Mouse (Mus musculus) lung, embryonic 14.5 days (tissue): Measurements from ENCODE around the gene Prkaca. TPM values are rescaled to one million over a fixed set of nuclear protein-coding genes. Genes with fewer than 3 reads are reported as not detected.

Source experiments
- ATAC-seq: fragments of 200-750 bp; cut with Nextera tagmentation; 2 replicates; pipeline ENCODE4 v1.8.0; 2017; ENCODE audit warnings: mild to moderate bottlenecking, moderate TSS enrichment, moderate library complexity; ENCODE audit not compliant: insufficient read depth
- DNase-seq: peaks from one replicate; pipeline ENCODE4 v3.0.0-alpha.2; 2015
- H3K27ac ChIP-seq: fragments of 300-500 bp; sonication (generic); 2 replicates; pipeline ENCODE4 v1.5.1; 2014; ENCODE audit warnings: low read depth, mild to moderate bottlenecking, moderate library complexity
- H3K27me3 ChIP-seq: fragments of 300-500 bp; sonication (generic); 2 replicates; pipeline ENCODE4 v1.6.1; 2014; ENCODE audit warnings: low read length, control low read depth; ENCODE audit not compliant: insufficient read depth
- H3K36me3 ChIP-seq: fragments of 300-500 bp; sonication (generic); 2 replicates; pipeline ENCODE4 v1.6.1; 2014; ENCODE audit warnings: control low read depth; ENCODE audit not compliant: insufficient read depth
- H3K4me1 ChIP-seq: fragments of 300-500 bp; sonication (generic); 2 replicates; pipeline ENCODE4 v1.6.1; 2014; ENCODE audit warnings: antibody characterized with exemption, control low read depth; ENCODE audit not compliant: insufficient read depth
- H3K4me2 ChIP-seq: fragments of 300-500 bp; sonication (generic); 2 replicates; pipeline ENCODE4 v1.6.1; 2014; ENCODE audit warnings: mild to moderate bottlenecking
- H3K4me3 ChIP-seq: fragments of 300-500 bp; sonication (generic); 2 replicates; pipeline ENCODE4 v1.5.1; 2014; ENCODE audit warnings: low read depth, low read length
- H3K9ac ChIP-seq: fragments of 300-500 bp; sonication (generic); 2 replicates; pipeline ENCODE4 v1.6.1; 2014
- H3K9me3 ChIP-seq: fragments of 300-500 bp; sonication (generic); 2 replicates; pipeline ENCODE4 v1.6.1; 2016; ENCODE audit warnings: low read depth, low read length, control low read depth
- CTCF ChIP-seq: IDR thresholded peaks from 2 replicates; pipeline ENCODE4 v1.5.1; 2016; ENCODE audit warnings: antibody characterized with exemption, low read depth
- WGBS: fragments of 180-500 bp; shearing (Covaris S2); extraction: QIAGEN DNeasy Blood & Tissue Kit; methylation state at CpG from one replicate; pipeline ENCODE4 v1.1.7; 2014; 5-methylcytosine and 5-hydroxymethylcytosine counted together
- polyA plus RNA-seq: library from polyadenylated mRNA; unstranded; fragments of >200 nt; fragmentation: Nextera tagmentation; extraction: Ambion mirVana; gene quantifications from 2 replicates; pipeline ENCODE4 v1.2.1, GENCODE M21; 2014

The Prkaca gene
- polyA plus RNA-seq, 1 experiment from 2014 or later = 136 TPM

DNA sequence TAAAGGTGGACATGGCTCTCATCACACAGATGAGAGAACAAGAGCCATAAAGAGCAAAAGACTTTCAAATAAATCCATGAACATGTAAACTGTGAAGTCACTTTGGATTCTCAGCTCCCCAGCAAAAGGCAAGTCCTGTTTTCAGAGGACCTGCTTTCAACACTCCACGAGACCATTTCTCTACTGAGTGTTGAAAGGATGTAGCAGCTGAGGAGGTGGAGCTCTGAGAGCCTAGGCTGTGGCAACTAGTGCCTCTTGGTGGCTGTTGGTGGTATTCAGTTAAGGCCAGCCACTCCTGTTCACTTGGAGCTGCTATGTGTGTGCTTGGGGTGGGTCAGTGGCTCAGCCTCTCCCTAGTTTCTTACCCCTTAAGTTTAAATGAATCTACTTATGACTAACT lies 16.0 kb upstream of the Prkaca start:
- H3K9me3 ChIP-seq = no peaks in the 10 kb centered on the region
- H3K27ac ChIP-seq = no peak overlapping the region
- peak; percentile 48 for TF ChIP-seq CTCF
- peak; percentile 65 for DNase-seq
- 0 out of 2 replicates have a peak, but pooled peaks cover 3% of the 10 kb centered on the region for H3K36me3 ChIP-seq
- WGBS = 23% methylated on average over 1 of the region's 1 CpGs
- H3K4me1 ChIP-seq = peaks cover 9% of the 10 kb centered on the region
- peak overlapping the region; percentile 92 for H3K4me2 ChIP-seq
- H3K4me3 ChIP-seq = peak overlapping the region; percentile 73
- ATAC-seq = no peak
- peak overlapping the region; percentile 58 for H3K9ac ChIP-seq
- H3K27me3 ChIP-seq = no peaks in the 10 kb centered on the region

DNA sequence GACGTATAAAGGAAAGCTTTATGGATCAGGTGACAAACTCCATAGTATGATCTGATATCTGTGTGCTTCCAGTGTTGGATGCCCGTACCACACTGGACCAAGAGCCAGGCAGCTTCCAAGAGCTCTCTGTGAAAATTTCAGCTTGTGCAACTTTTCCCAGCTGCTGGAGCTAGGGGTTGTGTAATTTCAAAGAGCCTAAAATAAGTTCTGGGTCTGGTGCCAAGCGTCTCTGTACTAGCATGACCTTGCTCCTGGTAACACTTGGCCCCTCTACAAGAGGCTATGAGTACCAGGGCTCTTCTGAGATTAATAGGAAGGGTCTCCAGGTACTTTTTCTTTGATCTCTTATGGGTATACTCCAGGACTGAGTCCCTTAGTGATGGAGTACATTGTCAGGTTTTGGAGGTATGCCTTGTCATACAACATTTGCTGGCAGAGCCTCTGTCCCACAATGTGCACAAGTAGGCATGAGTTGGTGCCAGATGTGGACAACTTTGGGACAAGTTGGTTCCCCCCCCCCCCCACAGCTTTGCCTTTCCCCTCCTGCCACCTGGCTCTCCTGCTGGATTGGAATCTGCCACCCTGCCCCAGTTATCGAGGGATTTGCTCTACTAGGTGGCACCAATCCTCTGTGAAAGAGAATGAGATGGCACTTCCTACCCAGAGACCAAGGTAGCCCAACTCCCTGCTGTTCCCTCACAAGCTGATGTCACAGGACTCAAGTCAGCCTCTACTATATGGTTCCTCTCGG lies 8.6 kb upstream of the Prkaca start:
- WGBS = 80% methylated on average over 5 of the region's 5 CpGs
- Histone ChIP-seq H3K9me3 (no peaks in the 10 kb centered on the region), H3K4me2 (no peak overlapping the region), H3K36me3 (peaks cover 30% of the 10 kb centered on the region), H3K27me3 (no peaks in the 10 kb centered on the region), H3K27ac (no peak overlapping the region), H3K9ac (no peak overlapping the region), H3K4me1 (no peaks in the 10 kb centered on the region), H3K4me3 (no peak overlapping the region)
- no peak for DNase-seq
- TF ChIP-seq CTCF = no peak
- no peak for ATAC-seq

DNA sequence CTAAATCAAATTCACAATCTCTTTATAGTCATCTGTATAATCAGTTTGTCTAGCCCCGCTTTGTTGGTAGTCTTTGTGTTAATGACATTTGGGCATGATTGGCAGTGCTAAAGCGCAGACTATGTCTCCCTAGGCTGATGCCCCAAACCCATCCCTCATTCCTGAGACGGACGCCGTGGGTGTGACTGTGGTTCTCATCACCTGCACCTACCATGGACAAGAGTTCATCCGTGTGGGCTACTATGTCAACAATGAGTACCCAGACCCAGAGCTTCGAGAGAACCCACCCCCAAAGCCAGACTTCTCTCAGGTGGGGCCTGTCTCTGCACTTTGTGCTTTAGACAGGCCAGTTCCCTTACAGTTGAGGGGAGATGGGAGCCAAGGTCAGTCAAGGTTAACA lies 5.1 kb upstream of the Prkaca start:
- H3K9ac ChIP-seq = no peak overlapping the region
- no peak for DNase-seq
- H3K4me3 ChIP-seq = no peak overlapping the region
- ATAC-seq = no peak
- 90% methylated on average over 7 of the region's 7 CpGs for WGBS
- no peak overlapping the region for H3K4me2 ChIP-seq
- no peak overlapping the region for H3K27ac ChIP-seq
- no peak for TF ChIP-seq CTCF
- no peaks in the 10 kb centered on the region for H3K4me1 ChIP-seq
- no peaks in the 10 kb centered on the region for H3K9me3 ChIP-seq
- no peaks in the 10 kb centered on the region for H3K27me3 ChIP-seq
- H3K36me3 ChIP-seq = peaks cover 36% of the 10 kb centered on the region

DNA sequence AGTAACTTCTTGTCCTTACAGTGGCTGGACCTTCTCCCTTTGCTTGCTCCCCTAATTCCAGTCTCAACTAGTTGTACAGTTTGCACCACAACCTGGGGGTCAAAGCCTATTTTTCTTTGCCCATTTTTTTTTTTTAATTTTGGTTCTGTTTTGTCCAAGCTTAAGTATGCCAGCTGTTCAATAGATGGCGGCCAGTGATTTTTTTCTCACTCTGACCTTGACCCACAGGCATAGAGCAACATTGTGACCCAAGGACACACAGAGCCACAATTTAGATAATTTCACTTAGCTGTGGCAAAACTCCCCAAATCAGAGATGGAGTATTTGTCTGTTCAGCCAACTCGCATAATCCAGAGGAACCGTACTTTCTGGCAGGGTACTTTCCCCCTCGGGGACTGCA lies 1.7 kb upstream of the Prkaca start:
- no peak for ATAC-seq
- no peak for TF ChIP-seq CTCF
- no peak for DNase-seq
- Histone ChIP-seq H3K36me3 (peaks cover 27% of the 10 kb centered on the region), H3K4me1 (no peaks in the 10 kb centered on the region), H3K4me2 (no peak overlapping the region), H3K9ac (no peak overlapping the region), H3K9me3 (no peaks in the 10 kb centered on the region), H3K27ac (no peak overlapping the region), H3K27me3 (no peaks in the 10 kb centered on the region), H3K4me3 (no peak overlapping the region)
- WGBS = 90% methylated on average over 4 of the region's 4 CpGs

DNA sequence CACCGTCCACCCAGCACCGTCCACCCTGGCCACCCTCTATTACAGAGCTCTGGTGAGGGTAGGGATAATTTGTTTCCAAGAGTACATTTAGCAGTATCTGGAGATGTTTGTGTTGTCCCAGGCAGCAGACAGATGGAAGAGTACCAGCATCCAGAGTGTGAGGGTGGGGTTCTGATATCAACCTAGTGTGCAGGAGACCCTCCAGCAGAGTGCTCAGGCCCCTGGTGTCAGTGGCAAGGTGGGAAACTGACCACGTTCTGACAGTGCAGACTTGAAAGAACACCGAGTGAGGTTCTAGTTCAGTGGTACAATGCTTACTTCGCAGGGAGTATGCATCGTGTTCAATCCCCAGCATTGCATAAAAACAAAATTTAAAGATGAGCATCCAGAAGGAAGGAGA lies 1.1 kb upstream of the Prkaca start:
- Histone ChIP-seq H3K4me1 (no peaks in the 10 kb centered on the region), H3K36me3 (peaks cover 27% of the 10 kb centered on the region), H3K27ac (no peak overlapping the region), H3K27me3 (no peaks in the 10 kb centered on the region), H3K4me3 (peak overlapping the region; percentile 97), H3K9me3 (no peaks in the 10 kb centered on the region), H3K4me2 (peak overlapping the region; percentile 88), H3K9ac (no peak overlapping the region)
- 75% methylated on average over 6 of the region's 6 CpGs for WGBS
- ATAC-seq (no peak), DNase-seq (no peak)
- no peak for TF ChIP-seq CTCF

DNA sequence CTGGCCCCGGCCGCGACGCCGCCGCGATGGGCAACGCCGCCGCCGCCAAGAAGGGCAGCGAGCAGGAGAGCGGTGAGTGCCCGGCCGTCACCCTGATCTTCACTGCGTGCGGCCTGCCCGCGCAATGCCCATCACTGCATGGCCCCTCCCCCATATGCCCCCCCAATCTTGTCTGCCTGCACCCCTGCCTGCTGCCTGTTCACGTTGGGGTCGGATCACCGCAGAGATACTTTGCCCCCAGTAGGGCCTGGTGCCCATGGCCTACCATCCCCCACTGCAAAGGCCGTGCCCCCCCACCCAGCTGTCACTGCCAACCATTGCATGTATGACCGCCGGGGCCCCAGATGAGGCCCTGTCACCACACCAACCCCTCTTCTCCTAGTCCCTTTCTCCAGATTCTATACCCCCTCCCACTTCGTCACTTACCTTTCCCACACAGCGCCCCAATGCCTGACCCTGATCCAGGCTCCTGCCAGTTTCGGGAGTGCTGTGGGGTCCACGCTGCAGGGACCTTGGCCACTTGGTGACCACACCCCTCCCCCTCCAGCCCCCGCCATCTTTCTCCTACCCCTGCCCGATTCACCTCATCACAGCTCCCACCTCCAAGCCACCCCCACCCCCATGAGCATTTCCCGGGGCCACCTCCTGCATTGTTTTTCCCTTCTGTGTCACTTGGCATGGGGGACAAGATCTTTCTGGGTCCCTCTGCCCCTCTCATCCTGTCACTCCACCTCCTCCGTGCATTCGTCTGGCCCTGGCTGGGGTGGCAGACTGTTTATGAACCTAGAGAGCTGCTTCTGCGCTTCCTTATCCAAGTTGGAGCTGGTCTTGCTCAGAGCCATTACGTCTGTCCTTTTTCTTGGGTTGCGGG lies 603 bp downstream of the Prkaca start:
- H3K4me1 ChIP-seq = peaks cover 9% of the 10 kb centered on the region; the same call in 1 of the 2 replicates
- DNase-seq (no peak), ATAC-seq (no peak; the same call in 1 of the 2 replicates)
- peak overlapping the region; percentile 60; the same call in 1 of the 2 replicates for H3K27ac ChIP-seq
- H3K4me3 ChIP-seq = peak overlapping the region; percentile 97
- peak overlapping the region; percentile 84 for H3K9ac ChIP-seq
- peak overlapping the region; percentile 88 for H3K4me2 ChIP-seq
- no peaks in the 10 kb centered on the region for H3K27me3 ChIP-seq
- no peaks in the 10 kb centered on the region for H3K9me3 ChIP-seq
- peaks cover 20% of the 10 kb centered on the region for H3K36me3 ChIP-seq
- no peak for TF ChIP-seq CTCF
- 2% methylated on average over 35 of the region's 37 CpGs for WGBS

DNA sequence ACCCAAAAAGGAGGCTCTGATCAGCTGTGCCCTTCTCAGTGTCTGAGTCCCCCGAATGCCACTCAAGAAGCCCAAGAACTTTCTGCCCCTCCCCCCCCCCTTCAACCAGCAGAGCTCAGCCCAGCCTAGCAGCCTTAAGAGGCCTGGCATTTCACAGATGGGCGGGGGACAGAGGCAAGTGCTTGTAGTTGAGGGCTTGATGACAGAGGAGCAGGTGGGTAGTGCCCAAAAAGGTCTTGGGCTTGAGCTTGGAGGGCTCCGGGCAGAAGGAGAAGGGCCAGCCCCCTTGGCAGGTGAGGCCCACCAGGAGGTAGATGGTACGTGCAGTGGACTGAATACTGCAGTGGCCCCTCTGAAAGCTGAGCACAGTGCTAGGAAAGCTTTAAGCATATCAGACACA lies 1.7 kb downstream of the Prkaca start:
- Histone ChIP-seq H3K36me3 (peaks cover 15% of the 10 kb centered on the region), H3K4me2 (peak overlapping the region; percentile 88), H3K9ac (no peak overlapping the region; the same call in 1 of the 2 replicates), H3K4me1 (peaks cover 9% of the 10 kb centered on the region; the same call in 1 of the 2 replicates), H3K27me3 (no peaks in the 10 kb centered on the region), H3K4me3 (peak overlapping the region; percentile 97; the same call in 1 of the 2 replicates), H3K9me3 (no peaks in the 10 kb centered on the region), H3K27ac (no peak overlapping the region)
- no peak for TF ChIP-seq CTCF
- DNase-seq (no peak), ATAC-seq (no peak)
- WGBS = 60% methylated on average over 4 of the region's 4 CpGs
